In genomic region chrX:134756434-134757292, GRCm38 (mm10) we compare ENCODE assay signal across 8 mouse cellular contexts. TPM values are rescaled to one million over a fixed set of nuclear protein-coding genes. Genes with fewer than 3 reads are reported as not detected.
DNase-seq lines count a peak whose midpoint lies in the region; ATAC-seq lines count a peak whose summit lies in the region.

Gene Armcx3, plus strand, starts transcription at chrX:134756595.

- no peaks in the 10 kb centered on the region for H3K4me1 ChIP-seq in hindbrain, embryonic 14.5 days (replicated peaks; ENCODE audit: control insufficient read depth, insufficient read depth, low read length)

- peak within 1 kb of the TSS; percentile 58 for H3K4me3 ChIP-seq in hindbrain, embryonic 14.5 days (replicated peaks; ENCODE audit: low read length)

- peak within 1 kb of the TSS; percentile 52 for H3K4me2 ChIP-seq in hindbrain, embryonic 14.5 days (replicated peaks)

- WGBS in hindbrain, embryonic 14.5 days: 26% methylated on average over 44 of the region's 46 CpGs

- peak; percentile 65 for DNase-seq in ZHBTc4 (ENCODE audit: low read depth, low spot score)
- DNase-seq in cerebellum, postnatal 10 days: peak; percentile 77 to 80
- DNase-seq in gastrocnemius, adult 18-20 months (ENCODE audit: low spot score): peak; percentile 63
- peak; percentile 70 for DNase-seq in hindbrain, embryonic 14.5 days (ENCODE audit: low spot score)
- DNase-seq in left cerebral cortex, adult 11 months (ENCODE audit: low spot score): peak; percentile 42
- peak; percentile 85 for DNase-seq in lung, postnatal 36 days
- peak; percentile 84 for DNase-seq in retina, postnatal 1 day
- peak; percentile 27 to 68 for DNase-seq in urinary bladder, postnatal 4 days (ENCODE audit: low spot score in 2 of 2)

- peak within 1 kb of the TSS; percentile 73 for H3K27ac ChIP-seq in hindbrain, embryonic 14.5 days

- peak within 1 kb of the TSS; percentile 73 for H3K9ac ChIP-seq in hindbrain, embryonic 14.5 days

- no peaks in the 10 kb centered on the region for H3K9me3 ChIP-seq in hindbrain, embryonic 14.5 days (ENCODE audit: control insufficient read depth, low read length)

- ATAC-seq in hindbrain, embryonic 14.5 days (ENCODE audit: low FRiP score): peak; percentile 92

- H3K27me3 ChIP-seq in hindbrain, embryonic 14.5 days (ENCODE audit: control insufficient read depth, insufficient read depth, low read length): peaks cover 8% of the 10 kb centered on the region; the same call in 1 of the 2 replicates

- H3K36me3 ChIP-seq in hindbrain, embryonic 14.5 days (replicated peaks; ENCODE audit: control insufficient read depth, insufficient read depth): no peaks in the 10 kb centered on the region

RNA-seq across cellular contexts. Expression of gene Armcx3, which starts in this region (rescaled TPM):
- total RNA-seq in gastrocnemius, adult 18-20 months (2021): 10 to 100 TPM; 17.0 to 23.3 TPM
- 84.8 and 102 TPM in 2 replicates for polyA plus RNA-seq in hindbrain, embryonic 14.5 days (2014; fragmentation: Nextera tagmentation; extraction: Ambion mirVana)

Comparison
In these comparisons a context has a peak if more than half of its experiments do, and no peak if none do; other contexts are left out.
1. Peak in every context shown above with its lines: DNase-seq, ATAC-seq, H3K4me3 ChIP-seq and H3K27ac ChIP-seq.